Mouse (Mus musculus): Measurements from ENCODE around the gene Krtap29-1.

Gene Krtap29-1

DNA sequence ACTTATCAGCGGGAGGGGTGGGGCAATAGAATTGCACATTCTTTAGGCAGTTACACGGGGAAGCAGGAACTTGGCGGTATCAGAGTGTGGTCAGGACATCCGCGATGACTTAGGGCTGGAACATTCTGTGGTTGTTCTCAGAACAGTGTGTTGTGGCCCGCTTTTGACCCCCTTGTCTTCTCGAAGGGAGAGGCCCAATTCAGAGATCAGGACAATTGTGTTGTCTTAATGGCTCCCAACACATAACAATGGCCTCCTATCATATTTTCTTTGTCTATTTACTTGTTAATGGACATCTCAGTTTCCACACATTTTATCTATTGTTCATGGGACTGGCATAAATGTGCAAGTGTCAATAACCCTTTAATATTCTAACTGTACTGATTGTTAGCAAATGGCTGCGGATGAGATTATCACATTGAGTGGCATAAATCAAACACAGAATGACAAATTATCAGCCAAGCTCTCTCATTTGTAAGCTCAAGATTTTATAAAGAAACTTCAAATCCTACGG lies 41.0 kb downstream of the Krtap29-1 start:
- DNase-seq (ENCODE audit: low spot score): no peak

DNA sequence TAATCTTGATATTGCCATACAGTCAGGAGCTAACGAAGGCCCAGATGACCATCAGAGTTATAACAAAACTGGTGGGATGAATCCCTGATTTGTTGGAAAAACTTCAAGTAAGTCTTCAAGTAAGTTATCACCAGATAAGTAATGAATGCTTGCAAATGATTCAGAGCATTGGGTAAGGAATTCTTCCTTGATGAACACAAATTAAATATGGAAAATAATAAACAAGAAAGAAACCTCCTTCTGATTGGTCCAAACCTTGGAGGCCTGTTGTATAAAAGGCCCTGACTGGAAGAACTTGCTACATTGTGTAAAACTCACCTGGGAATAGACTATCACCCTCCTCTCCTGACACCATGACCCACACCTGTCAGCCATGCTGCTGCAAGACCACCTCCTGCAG lies 42.9 kb downstream of the Krtap29-1 start, which contains the start of gene Krtap31-2:
Gene Krtap31-2 (plus strand): TSS at position 301 of the 400 bp plus-strand sequence.
- no peak for DNase-seq (ENCODE audit: low spot score)

Measured in ovary, adult 18-20 months (tissue).